Mouse (Mus musculus): Measurements from ENCODE around the gene Cdyl.
A peak's percentile ranks its signal among the peaks of the same experiment; 100 is the strongest.

Cdyl gene

GRCm38 (mm10) chr13:35845306-35845705 lies 185.7 kb downstream of the Cdyl start:
- DNase-seq, result no peak

- peak; percentile 32 for DNase-seq
These were observed 189.1 kb downstream of the Cdyl start for GRCm38 (mm10) chr13:35848694-35849093.

DNA sequence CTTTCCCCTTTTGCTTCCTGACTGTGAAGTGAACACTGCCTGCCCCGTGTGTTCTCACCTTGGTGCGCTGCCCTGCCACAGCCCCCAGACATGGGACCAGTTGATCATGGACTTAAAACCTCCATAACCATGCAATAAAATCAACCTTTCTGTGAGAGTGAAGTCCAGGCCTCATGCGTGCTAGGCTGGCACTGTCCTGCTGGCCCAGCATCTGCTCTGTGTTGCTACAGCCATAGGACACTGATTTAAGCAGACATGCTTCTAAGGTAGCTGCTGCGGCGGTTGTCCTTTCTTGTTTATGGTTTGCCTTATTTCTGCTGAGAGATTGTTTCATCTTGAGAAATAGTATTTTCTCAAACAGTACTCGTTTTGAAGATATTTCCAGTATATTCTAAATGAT lies 191.9 kb downstream of the Cdyl start:
- DNase-seq, result no peak

- no peak for DNase-seq
These were observed 193.4 kb downstream of the Cdyl start for GRCm38 (mm10) chr13:35852851-35853575.

DNA sequence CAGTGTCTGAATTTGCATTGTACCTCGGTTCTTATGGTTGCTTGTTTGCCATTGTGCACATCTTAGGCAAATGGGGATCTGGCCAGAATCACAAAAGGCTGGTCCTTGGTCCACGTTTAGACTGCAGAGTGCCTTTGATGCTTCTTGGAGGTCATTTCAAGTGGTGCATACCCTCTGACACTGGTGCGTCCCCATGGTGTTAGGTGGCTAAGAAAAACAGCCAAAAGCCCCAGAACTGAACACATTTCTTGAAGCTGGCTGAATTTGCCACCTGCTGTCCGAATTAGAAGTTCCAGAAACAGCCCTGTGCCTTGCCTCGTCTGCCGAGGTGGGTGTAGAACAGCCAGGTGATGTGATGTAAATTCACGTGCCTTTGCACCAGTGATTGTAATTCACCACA lies 197.9 kb downstream of the Cdyl start:
- no peak for DNase-seq

DNA sequence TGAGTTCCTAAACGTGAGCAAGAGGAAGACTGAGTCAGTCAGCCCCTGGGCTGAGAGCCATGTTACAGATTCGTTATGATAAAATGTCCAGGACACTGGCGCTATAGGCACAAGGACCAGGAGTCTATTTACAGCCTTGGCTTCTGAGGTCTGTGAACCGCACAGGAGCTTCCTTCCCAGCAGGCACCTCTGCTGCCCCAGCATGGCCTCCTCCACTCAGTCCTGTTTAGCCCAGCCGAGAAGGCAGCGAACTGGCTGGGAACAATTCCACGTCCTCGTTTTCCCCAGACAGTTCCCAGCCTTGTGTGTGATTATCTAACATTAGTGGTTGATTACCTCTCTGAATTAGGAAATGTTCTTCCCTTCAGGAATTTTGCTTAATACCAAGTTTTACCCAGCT lies 201.3 kb downstream of the Cdyl start:
- DNase-seq, result no peak

DNA sequence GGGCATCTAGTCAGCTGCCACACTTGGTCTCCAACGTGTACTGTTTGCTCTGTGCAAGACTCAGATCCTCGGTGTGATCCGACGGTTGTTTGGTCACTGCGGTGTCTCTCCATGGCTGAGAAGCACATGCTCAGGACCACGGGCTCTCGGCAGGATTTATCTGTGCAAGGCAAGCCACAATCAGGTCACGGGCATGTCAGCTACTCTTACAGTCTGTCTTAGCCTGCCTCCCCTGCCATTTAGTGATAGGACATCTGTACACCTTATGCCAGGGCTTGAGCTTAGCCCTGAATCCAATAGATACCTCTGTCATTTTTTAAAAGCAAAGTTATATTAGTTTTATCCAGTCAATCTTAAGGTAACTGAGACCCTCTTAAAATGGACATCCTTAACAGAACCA lies 211.0 kb downstream of the Cdyl start:
- DNase-seq, result no peak

- no peak for DNase-seq
These were observed 211.5 kb downstream of the Cdyl start for GRCm38 (mm10) chr13:35871107-35871506.

DNA sequence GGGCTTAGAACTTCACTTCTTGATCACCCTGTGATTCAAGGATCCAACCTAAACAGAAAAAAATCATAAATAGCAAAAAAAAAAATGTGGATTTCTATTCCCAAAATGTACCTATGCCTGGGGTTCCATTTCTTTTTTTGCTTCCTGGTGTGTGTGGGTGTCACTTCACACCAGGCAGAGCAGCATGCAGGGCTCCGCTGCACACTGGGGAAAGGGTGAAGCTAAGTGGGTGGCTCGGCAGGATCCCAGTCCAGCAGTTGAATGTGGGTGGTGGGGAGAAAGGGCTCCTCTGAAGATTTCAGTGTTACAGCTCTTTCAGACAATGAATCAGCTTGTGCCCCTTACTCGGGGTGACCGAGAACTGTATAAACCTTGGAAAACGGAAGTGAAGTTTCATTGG lies 215.8 kb downstream of the Cdyl start:
- DNase-seq, result no peak

DNA sequence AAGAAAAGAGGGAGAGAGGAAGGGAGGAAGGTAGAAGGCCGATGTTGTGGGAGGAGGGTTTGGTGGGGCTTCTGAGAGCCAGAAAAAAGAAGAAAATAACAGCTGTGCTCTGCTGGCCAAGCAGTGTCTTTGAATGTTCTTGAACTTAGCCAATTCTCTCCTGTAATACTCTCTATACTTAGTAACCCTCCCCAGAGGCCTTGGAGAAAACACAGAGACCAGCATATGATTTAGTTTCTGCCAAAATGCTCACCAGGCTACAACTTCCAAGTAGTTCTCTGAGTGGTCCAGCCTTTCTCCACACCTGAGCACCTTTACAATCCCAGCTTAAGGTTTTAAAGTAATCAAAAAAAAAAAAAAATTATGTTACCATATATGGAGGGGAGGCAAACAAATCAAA lies 218.6 kb downstream of the Cdyl start:
- no peak for DNase-seq

- no peak for DNase-seq
These were observed 219.4 kb downstream of the Cdyl start for GRCm38 (mm10) chr13:35879068-35879467.

GRCm38 (mm10) chr13:35879519-35879918 lies 219.9 kb downstream of the Cdyl start:
- no peak for DNase-seq

GRCm38 (mm10) chr13:35880555-35881046 lies 221.0 kb downstream of the Cdyl start:
- DNase-seq, result no peak

DNA sequence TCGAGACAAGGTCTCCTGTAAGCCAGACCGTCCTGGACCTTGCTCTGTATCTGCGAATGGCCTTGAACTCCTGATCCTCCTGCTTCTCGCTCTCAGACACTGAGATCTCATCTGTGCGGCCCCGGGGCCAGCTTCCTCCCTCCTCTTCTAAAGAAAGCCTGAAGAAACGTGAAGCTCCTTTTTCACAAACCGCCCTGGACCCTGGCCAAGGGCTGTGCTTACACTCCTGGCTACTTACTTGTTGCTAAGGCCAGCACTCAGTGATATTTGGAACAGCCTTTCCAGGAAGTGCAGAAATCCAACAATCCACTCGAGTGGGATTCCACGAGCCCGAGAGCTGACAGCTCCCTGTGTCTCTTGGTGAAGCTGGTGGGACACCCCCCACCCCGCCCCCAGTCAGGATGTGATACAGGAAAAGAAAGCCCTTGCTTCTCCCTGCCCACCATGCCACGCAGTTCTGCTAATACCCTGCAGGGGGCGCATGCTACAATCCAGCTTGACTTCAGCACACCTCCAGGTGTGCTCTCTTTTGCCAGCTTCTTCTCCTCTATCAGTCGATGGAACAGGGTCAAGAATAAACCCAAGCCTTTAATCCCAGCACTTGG lies 226.6 kb downstream of the Cdyl start:
- peak; percentile 64 for DNase-seq

GRCm38 (mm10) chr13:35892866-35893265 lies 233.2 kb downstream of the Cdyl start:
- DNase-seq, result no peak

DNA sequence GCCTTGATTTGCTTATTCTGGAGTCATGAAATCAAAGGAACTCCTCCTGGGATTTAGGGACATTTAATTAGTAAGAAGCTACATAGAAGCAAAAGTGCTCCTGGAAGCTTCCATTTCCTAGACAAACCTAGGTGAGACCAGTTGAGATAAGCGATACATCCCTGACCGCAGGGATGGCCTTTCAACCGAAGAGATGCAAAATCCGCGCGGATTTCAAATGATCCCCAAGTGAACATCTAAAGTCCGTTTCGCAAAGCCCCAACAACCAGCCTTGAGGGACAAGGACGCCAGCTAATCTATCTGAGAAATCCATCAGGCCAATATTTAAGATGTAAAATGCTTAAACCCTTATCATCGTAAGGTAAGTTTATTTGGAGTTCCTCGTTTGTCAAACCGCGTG lies 245.7 kb downstream of the Cdyl start:
- peak; percentile 5 for DNase-seq

DNA sequence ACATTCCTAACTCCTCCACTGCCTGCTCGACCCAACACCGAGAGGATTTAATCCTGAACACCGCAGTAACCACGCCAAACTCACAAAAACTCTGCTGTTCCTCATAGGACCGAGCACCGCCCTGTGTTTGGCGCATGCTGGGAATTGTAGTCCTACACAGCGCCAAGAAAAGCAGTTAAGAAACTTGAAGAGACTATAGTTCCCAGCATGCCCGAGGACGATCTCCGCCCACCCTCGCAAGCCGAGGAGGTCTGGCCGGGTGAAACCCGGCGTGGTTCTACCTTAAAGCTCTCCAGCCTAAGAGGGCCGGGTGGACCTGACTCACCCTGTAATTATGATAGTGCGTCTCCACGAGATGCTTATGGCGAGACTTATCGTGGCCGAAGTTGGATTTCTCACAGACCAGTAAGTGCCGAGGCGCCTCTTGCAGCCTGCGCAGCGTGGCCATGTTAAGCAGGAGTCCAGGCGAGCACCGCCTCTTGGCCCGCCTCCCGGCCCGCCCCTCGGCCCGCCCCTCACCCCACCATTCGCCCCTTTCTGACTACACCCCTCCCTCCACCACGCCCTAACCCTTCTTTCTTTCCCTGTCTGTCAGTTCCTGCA lies 246.3 kb downstream of the Cdyl start, which contains the start of gene Rpp40:
Gene Rpp40 (minus strand): TSS at position 481 of the 603 bp plus-strand sequence.
- DNase-seq, result peak; percentile 87

GRCm38 (mm10) chr13:35911476-35911875 lies 251.8 kb downstream of the Cdyl start:
- no peak for DNase-seq

Data from lung, postnatal 14 days (tissue).